In the genomic region with DNA sequence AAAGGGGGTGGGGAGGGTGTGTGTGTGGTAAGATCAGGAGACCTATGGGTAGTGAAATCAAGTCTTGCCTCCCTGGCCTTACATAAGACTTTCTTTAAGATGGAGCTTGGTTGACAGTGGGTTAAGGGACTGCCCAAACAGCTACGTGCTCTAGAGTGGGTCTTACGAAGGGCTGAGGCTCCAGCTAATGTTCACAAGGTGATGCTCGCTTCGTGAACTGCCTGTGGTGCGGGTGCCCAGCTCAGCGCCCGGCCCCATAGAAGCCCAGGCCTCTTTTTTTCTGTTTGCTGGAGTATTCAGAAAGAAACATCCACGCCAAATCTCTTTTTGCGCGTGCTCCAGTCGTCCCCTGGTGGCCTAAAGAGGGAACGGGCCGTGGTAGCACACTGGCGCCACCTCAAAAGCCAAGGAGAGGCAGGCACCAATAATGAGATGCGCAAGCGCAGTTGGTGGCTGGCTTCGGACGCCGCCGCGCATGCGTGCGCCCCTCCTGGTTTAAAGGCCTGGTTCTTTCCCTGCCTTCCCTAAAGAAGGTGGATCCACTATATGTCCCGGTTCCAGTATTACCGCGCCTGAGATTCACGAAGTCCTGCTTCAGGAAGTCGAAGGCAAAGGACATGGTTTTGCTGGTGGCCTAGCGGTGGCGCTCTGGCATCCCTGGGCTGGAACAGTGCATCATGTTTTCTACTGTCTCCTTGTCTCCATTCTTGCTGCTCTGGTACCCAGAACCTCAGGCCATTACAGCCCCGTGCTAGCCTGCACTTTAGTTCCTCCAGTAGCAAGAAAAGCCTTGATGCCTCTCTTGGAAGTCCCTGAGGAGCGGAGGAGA, we compare ENCODE assay signal across 8 mouse cellular contexts. TPM values are rescaled to one million over a fixed set of nuclear protein-coding genes. Genes with fewer than 3 reads are reported as not detected.
DNase-seq lines count a peak whose midpoint lies in the region; ATAC-seq and TF ChIP-seq lines count a peak whose summit lies in the region.

No protein-coding gene starts in this region.

- H3K4me1 ChIP-seq in ES-Bruce4 (ENCODE audit: control insufficient read depth, insufficient read depth, low read length), result peaks cover 3% of the 10 kb centered on the region
- peaks cover 10% of the 10 kb centered on the region; the same call in 1 of the 2 replicates for H3K4me1 ChIP-seq in cerebellum, adult 2 months (ENCODE audit: control insufficient read depth, insufficient read depth, low read length)
- peaks cover 9% of the 10 kb centered on the region for H3K4me1 ChIP-seq in forebrain, embryonic 16.5 days (replicated peaks; ENCODE audit: control insufficient read depth, insufficient read depth, low read length)
- H3K4me1 ChIP-seq in neural tube, embryonic 15.5 days, result peaks cover 16% of the 10 kb centered on the region

- peak; percentile 94 for ATAC-seq in forebrain, embryonic 16.5 days
- peak; percentile 94 for ATAC-seq in neural tube, embryonic 15.5 days (ENCODE audit: low FRiP score)

- no peak for TF ChIP-seq EP300 in ES-Bruce4 (IDR thresholded peaks at IDR 0.05; ENCODE audit: insufficient read depth, low read depth, low read length)

- H3K36me3 ChIP-seq in ES-Bruce4 (ENCODE audit: control insufficient read depth, insufficient read depth, low read length, poor library complexity, severe bottlenecking), result peaks cover 24% of the 10 kb centered on the region
- peaks cover 23% of the 10 kb centered on the region for H3K36me3 ChIP-seq in forebrain, embryonic 16.5 days (ENCODE audit: control insufficient read depth, insufficient read depth)
- H3K36me3 ChIP-seq in neural tube, embryonic 15.5 days, result peaks cover 39% of the 10 kb centered on the region

- peak; percentile 93 to 95 for DNase-seq in cerebellum, adult 2 months
- DNase-seq in heart, postnatal 36 days, result peak; percentile 84 to 88
- DNase-seq in layer of hippocampus, adult 18-20 months (ENCODE audit: low spot score in 2 of 2), result peak; percentile 94 to 98
- peak; percentile 90 to 92 for DNase-seq in lung, adult 18-20 months
- DNase-seq in testis, postnatal 10 days (ENCODE audit: low spot score), result peak; percentile 94

- no peaks in the 10 kb centered on the region for H3K9me3 ChIP-seq in ES-Bruce4 (replicated peaks; ENCODE audit: control insufficient read depth, insufficient read depth, low read length, poor library complexity, severe bottlenecking)
- H3K9me3 ChIP-seq in forebrain, embryonic 16.5 days (ENCODE audit: control insufficient read depth, low read length), result no peaks in the 10 kb centered on the region
- H3K9me3 ChIP-seq in neural tube, embryonic 15.5 days (replicated peaks), result no peaks in the 10 kb centered on the region

- H3K4me3 ChIP-seq in ES-Bruce4 (ENCODE audit: low read depth, low read length), result peak overlapping the region; percentile 68
- peak overlapping the region; percentile 59 for H3K4me3 ChIP-seq in cerebellum, adult 2 months (replicated peaks; ENCODE audit: insufficient read depth, low read depth, low read length)
- peak overlapping the region; percentile 18 for H3K4me3 ChIP-seq in forebrain, embryonic 16.5 days (replicated peaks; ENCODE audit: low read length)
- peak overlapping the region; percentile 25 for H3K4me3 ChIP-seq in neural tube, embryonic 15.5 days (replicated peaks)

- no peaks in the 10 kb centered on the region for H3K27me3 ChIP-seq in ES-Bruce4 (ENCODE audit: control insufficient read depth, insufficient read depth, low read length, poor library complexity, severe bottlenecking)
- no peaks in the 10 kb centered on the region for H3K27me3 ChIP-seq in cerebellum, adult 2 months (ENCODE audit: control insufficient read depth, insufficient read depth, low read length)
- no peaks in the 10 kb centered on the region for H3K27me3 ChIP-seq in forebrain, embryonic 16.5 days (replicated peaks; ENCODE audit: control insufficient read depth, insufficient read depth, low read length)
- no peaks in the 10 kb centered on the region for H3K27me3 ChIP-seq in neural tube, embryonic 15.5 days (replicated peaks)

- intact Hi-C loops in heart, postnatal 36 days (cut with DNase I), result loop anchor here (5.0 kb wide), 1 partner anchor 194 kb away; a partner anchor contains a TSS

- peak; percentile 82 for TF ChIP-seq CTCF in ES-Bruce4 (IDR thresholded peaks at IDR 0.05; ENCODE audit: low read depth, low read length)
- TF ChIP-seq CTCF in cerebellum, adult 2 months (IDR thresholded peaks at IDR 0.05; ENCODE audit: borderline replicate concordance, insufficient read depth, low read depth, low read length), result peak; percentile 89

- peak overlapping the region; percentile 51 for H3K4me2 ChIP-seq in forebrain, embryonic 16.5 days (ENCODE audit: low read length)
- peak overlapping the region; percentile 54 for H3K4me2 ChIP-seq in neural tube, embryonic 15.5 days

- H3K9ac ChIP-seq in ES-Bruce4 (ENCODE audit: low read depth, poor library complexity, severe bottlenecking), result peak overlapping the region; percentile 46
- H3K9ac ChIP-seq in forebrain, embryonic 16.5 days (replicated peaks; ENCODE audit: low read depth, low read length), result peak overlapping the region; percentile 50
- H3K9ac ChIP-seq in neural tube, embryonic 15.5 days (replicated peaks), result peak overlapping the region; percentile 44

- H3K27ac ChIP-seq in ES-Bruce4 (ENCODE audit: insufficient read depth, low read length), result peak overlapping the region; percentile 67
- peak overlapping the region; percentile 75 for H3K27ac ChIP-seq in cerebellum, adult 2 months (ENCODE audit: insufficient read depth, low read length)
- H3K27ac ChIP-seq in forebrain, embryonic 16.5 days (ENCODE audit: low read length), result peak overlapping the region; percentile 77
- H3K27ac ChIP-seq in neural tube, embryonic 15.5 days (replicated peaks), result peak overlapping the region; percentile 78

- WGBS in cerebellum, adult 2 months, result 7% methylated on average over 32 of the region's 32 CpGs
- WGBS in forebrain, embryonic 16.5 days, result 9% methylated on average over 32 of the region's 32 CpGs
- WGBS in neural tube, embryonic 15.5 days, result 10% methylated on average over 32 of the region's 32 CpGs

- peak; percentile 84 for TF ChIP-seq POLR2A in ES-Bruce4 (IDR thresholded peaks at IDR 0.05; ENCODE audit: insufficient read depth, low read length)
- peak; percentile 76; the same call in 1 of the 2 replicates for TF ChIP-seq POLR2A in cerebellum, adult 2 months (IDR thresholded peaks at IDR 0.05; ENCODE audit: borderline replicate concordance, insufficient read depth, low read length)

RNA-seq across cellular contexts. Expression of a gene that starts 21.7 kb away (rescaled TPM):
- polyA plus RNA-seq in ES-Bruce4 (2011; ENCODE audit: insufficient read depth, insufficient read length, low read depth, missing spikeins), result 222 and 238 TPM in 2 replicates
- 151 and 167 TPM in 2 replicates for polyA plus RNA-seq in cerebellum, adult 2 months (2012; rRNA removed)
- polyA plus RNA-seq in forebrain, embryonic 16.5 days (2015; fragmentation: Nextera tagmentation; extraction: Ambion mirVana), result 273 and 275 TPM in 2 replicates
- total RNA-seq in heart, postnatal 36 days (2021), result 100 to 1,000 TPM in 1 of 2 experiments, 10 to 100 TPM in 1; 95.1 to 102 TPM
- 100 to 1,000 TPM; 169 to 184 TPM for total RNA-seq in layer of hippocampus, adult 18-20 months (2021)
- 294 and 318 TPM in 2 replicates for polyA plus RNA-seq in neural tube, embryonic 15.5 days (2015; fragmentation: Nextera tagmentation; extraction: Ambion mirVana)

Comparison
In these comparisons a context has a peak if more than half of its experiments do, and no peak if none do; other contexts are left out.
1. Peak in every context shown above with its lines: DNase-seq, ATAC-seq, H3K4me3 ChIP-seq and H3K27ac ChIP-seq.
2. H3K4me3 ChIP-seq: peak in every context shown above with its lines; median percentile 68 in ES-Bruce4; 59 in cerebellum, adult 2 months; 25 in neural tube, embryonic 15.5 days; 18 in forebrain, embryonic 16.5 days.